Mouse (Mus musculus) heart, adult 9 months (tissue): Measurements from ENCODE around the gene Nkx2-5.

ENCODE experiments used
- DNase-seq, 2 experiments: peaks; one replicate each; pipeline ENCODE4 v3.0.0; 2022; ENCODE audit warnings: low spot score in 2 of 2

Nkx2-5 gene

GRCm38 (mm10) chr17:26836786-26837545 lies 7.8 kb downstream of the Nkx2-5 start:
- DNase-seq, result no peak

DNA sequence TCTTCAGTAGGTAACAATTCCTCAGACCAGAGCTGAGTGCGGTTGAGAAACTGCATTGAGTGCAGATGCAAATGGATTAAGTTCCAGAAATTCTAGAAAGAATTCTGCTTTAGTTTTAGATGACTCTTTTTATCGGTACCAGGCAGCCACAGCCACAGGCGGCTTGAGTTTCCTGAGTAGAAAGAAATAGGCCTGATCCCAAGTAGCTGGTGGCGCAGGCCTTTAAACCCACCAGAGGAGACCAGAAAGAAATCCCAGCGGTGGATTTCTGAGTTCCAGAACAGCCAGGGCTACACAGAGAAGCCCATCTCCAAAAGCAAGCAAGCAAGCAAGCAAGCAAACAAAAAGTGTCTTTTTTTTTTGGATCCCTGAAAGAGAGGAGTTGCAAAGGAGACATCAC lies 8.4 kb downstream of the Nkx2-5 start:
- DNase-seq, result no peak

DNA sequence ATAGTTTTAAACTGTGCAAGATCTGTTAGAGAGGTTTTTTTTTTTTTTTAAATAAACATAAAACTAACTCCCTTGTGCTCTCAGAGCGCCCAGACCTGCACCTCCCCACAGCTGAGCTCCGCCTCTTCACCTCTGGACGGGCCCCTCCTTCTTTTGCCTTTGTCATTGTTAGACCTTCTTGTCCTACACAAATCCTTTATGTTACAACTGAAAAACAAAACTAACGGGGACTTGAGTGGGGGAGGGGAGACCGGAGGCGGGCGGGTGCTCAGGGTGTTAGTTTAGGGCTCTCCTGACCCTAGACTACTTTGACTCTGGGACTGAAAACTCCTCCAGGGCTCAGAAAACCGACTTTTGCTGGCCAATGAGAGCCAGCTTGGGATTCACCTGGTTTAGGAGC lies 8.9 kb downstream of the Nkx2-5 start:
- DNase-seq, result no peak

GRCm38 (mm10) chr17:26834966-26835755 lies 9.6 kb downstream of the Nkx2-5 start:
- no peak for DNase-seq

- DNase-seq, result no peak
These were observed 10.4 kb downstream of the Nkx2-5 start for GRCm38 (mm10) chr17:26834302-26834965.

GRCm38 (mm10) chr17:26833806-26834205 lies 11.0 kb downstream of the Nkx2-5 start:
- DNase-seq, result no peak

DNA sequence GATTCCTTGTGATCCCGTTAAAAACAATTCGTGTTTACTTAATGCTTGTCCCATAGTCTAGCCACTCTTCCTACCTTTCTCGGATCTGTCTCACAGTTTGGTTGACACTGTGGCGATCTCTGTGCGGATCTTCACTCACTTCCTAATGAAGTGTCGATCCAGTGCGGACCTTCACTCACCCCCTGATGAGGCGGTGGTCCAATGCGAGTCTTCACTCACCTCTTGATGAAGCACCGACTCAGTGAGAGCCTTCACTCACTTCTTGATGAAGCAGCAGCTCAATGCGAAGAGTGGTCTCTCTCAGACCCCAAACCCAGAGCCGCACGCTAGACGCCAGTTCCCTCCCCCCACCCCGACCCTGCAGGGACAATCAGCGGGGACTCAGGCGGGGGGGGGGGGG lies 18.7 kb downstream of the Nkx2-5 start:
- no peak for DNase-seq

GRCm38 (mm10) chr17:26817776-26818175 lies 27.0 kb downstream of the Nkx2-5 start:
- DNase-seq, result no peak

GRCm38 (mm10) chr17:26816810-26817209 lies 28.0 kb downstream of the Nkx2-5 start:
- no peak for DNase-seq

GRCm38 (mm10) chr17:26813497-26813896 lies 31.3 kb downstream of the Nkx2-5 start:
- DNase-seq, result no peak

GRCm38 (mm10) chr17:26812607-26813006 lies 32.2 kb downstream of the Nkx2-5 start:
- DNase-seq, result no peak

GRCm38 (mm10) chr17:26802886-26803285 lies 41.9 kb downstream of the Nkx2-5 start:
- DNase-seq, result no peak

DNA sequence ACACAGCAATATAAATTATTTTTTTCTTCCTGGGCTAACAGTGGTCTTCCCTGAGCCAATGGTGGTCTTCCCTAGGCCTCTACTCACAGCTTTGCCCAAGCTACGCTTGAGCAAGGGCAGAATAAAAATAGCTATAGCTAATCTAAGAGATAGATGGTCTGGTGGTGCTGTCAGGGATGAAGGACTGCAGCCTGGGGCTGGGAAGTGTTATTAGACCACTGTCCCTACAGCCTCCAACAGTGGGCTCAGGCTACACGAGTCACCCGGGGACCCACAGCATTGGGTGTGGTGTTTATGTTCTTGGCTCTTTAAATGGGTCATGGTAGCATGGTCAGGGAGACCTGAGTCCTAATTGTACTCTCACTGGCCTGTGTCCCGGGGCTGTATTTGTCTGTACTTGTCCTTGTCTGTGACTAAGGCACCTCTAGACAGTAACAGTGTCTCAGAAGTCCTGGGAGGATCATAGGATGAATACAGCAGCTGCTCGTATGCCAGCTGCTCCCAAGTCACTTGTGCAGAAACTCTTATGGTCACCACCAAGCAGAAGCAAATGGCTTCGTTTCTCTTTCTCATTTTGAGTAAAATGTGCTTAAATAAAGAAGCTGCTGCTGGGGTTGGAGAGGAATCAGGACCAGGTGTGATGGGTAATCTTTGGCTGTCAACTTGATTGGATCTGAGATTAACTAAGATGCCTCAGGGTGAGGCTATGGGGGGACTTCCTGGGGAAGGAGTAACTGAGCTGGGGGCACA lies 47.3 kb downstream of the Nkx2-5 start:
- DNase-seq, result no peak

- no peak for DNase-seq
These were observed 49.4 kb downstream of the Nkx2-5 start for GRCm38 (mm10) chr17:26795386-26795785.

DNA sequence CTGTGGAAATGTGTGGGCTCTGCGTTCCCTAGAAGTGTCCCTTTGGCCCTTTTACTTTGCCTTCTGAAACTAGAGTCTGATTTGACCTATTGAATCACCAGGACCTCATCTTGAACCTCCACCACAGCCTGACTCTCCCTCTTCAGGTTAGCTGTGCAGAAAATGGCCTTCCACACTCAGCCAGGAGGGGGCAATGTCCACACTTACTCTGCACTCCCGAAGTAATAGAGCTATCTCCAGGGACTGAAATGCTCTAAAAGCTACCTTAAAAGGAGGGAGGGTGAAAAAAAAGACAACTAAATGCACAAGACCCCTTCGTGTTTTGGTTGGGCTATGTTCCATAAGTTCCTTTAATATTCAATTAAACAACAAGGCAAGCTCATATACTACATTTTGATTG lies 50.1 kb downstream of the Nkx2-5 start:
- DNase-seq, result peak in 1 of 2 experiments; percentile 44

DNA sequence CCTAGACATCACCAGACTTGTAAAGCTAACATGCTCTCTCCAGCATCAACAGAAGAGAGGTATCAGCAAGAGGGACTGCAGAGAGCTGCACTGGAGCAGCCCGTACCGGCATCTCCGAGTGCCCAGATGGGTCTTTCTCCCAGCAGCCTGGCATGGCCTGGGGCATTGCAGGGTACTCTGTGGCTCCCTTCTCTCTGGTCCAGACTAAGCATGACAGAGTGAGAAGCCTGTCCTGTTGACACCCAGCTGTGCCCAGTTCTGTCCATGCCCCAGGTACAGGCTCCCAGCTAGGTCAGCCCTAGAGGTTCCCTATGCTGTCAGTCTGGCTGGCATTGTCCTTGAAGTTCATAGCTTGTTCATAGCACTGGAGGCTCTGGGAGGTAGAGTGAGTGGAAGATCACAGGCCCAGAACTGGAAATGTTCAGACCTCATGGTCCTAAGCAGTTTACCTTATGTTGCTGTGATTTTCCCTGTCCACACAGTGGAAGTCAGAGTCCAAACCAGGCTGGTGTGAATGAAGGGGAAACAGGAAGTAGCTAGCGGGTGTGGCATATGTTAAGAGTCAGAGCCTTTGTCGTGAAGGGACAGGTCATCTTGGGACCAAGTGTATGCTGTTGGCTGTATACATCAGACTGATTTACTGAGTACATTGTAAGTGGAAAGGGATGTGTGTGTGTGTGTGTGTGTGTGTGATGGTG lies 51.6 kb downstream of the Nkx2-5 start:
- no peak for DNase-seq

GRCm38 (mm10) chr17:26792096-26792495 lies 52.7 kb downstream of the Nkx2-5 start:
- peak; percentile 43 to 61 for DNase-seq

GRCm38 (mm10) chr17:26791580-26791979 lies 53.2 kb downstream of the Nkx2-5 start:
- no peak for DNase-seq

DNA sequence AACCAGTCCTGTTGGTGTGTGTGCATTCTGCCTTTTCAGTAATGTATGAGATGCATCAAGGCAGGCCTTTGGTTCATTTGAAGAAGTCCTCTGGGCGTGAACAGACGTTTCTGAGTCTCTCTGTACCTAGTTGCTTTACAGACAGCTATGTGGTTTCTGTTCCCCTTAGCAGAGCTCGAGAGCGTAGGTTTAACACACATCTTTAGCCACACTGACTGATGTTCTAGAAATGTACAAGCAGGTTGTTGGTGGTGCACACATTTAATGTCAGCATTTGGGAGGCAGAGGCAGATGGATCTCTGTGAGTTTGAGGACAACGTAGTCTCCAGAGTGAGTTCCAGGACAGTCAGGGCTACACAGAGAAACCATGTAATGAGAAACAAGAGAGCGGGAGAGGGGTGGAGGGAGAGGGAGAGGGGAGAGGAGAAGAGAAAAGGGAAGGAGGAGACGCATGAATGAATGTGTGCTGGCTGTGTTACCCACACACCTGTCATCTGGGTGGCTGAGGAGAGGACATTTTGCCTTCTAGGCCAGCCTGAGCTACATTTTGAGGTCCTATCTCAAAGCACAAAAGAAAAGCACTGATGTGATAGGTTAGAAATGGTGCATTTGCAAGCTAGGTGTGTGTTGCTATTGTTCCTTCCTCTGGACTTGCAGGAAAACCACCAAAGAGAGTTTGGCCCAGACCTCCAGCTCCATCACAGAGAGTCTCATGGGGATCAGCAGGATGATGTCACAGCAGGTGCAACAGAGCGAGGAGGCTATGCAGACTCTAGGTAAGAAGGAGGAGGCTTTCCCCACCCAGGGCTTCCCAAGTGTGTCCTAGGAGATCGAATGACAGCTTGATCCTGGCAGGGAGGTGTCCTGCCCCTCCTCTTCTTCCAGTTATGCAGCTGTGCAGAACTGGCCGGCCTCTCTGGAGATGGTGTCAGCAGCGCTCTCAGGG lies 54.3 kb downstream of the Nkx2-5 start:
- DNase-seq, result no peak
